Comparison of ENCODE assay signal across 22 mouse cellular contexts in genomic region chr17:14262217-14262616, GRCm38 (mm10). TPM values are rescaled to one million over a fixed set of nuclear protein-coding genes. Genes with fewer than 3 reads are reported as not detected.
DNase-seq lines count a peak whose midpoint lies in the region; ATAC-seq and TF ChIP-seq lines count a peak whose summit lies in the region.
"Had no signal": no experiment of that assay in that cellular context is flagged by ENCODE, and none has a peak within 500 bp of the region (broad histone marks: within the 10 kb centered on the region; RNA-seq: fewer than 3 reads in every experiment).

No protein-coding gene starts in this region.

- 0 out of 2 replicates have a peak, but pooled peaks have one; percentile 15 for ATAC-seq in limb, embryonic 13.5 days (ENCODE audit: low FRiP score, low read depth)
- ATAC-seq in stomach, embryonic 14.5 days (ENCODE audit: insufficient number of reproducible peaks, insufficient read depth, low FRiP score, low read depth): peak; percentile 38; the same call in 1 of the 2 replicates
- ATAC-seq in stomach, postnatal 0 days (ENCODE audit: low FRiP score, low TSS enrichment): no peak
- ATAC-seq: forebrain, embryonic 15.5 days had no signal

- H3K4me2 ChIP-seq in limb, embryonic 13.5 days (replicated peaks): no peak overlapping the region
- no peak overlapping the region for H3K4me2 ChIP-seq in stomach, embryonic 14.5 days (replicated peaks; ENCODE audit: low read depth, low read length)
- H3K4me2 ChIP-seq in stomach, postnatal 0 days (replicated peaks; ENCODE audit: low read depth): no peak overlapping the region
- H3K4me2 ChIP-seq: forebrain, embryonic 15.5 days; heart, embryonic 11.5 days; heart, embryonic 15.5 days; hindbrain, embryonic 13.5 days had no signal

- H3K9ac ChIP-seq in limb, embryonic 13.5 days: no peak overlapping the region
- no peak overlapping the region for H3K9ac ChIP-seq in stomach, embryonic 14.5 days (replicated peaks; ENCODE audit: low read depth, low read length)
- no peak overlapping the region for H3K9ac ChIP-seq in stomach, postnatal 0 days (ENCODE audit: low read length)
- H3K9ac ChIP-seq: forebrain, embryonic 15.5 days; heart, embryonic 15.5 days; hindbrain, embryonic 13.5 days had no signal

- TF ChIP-seq EP300 in stomach, postnatal 0 days (optimal IDR thresholded peaks at IDR 0.05): no peak

- H3K4me3 ChIP-seq in gastrocnemius, adult 2 months: no peak overlapping the region
- H3K4me3 ChIP-seq in limb, embryonic 13.5 days: no peak overlapping the region
- no peak overlapping the region for H3K4me3 ChIP-seq in limb, embryonic 10.5 days
- H3K4me3 ChIP-seq in stomach, embryonic 14.5 days (ENCODE audit: low read depth, low read length): no peak overlapping the region
- no peak overlapping the region for H3K4me3 ChIP-seq in stomach, postnatal 0 days (ENCODE audit: low read depth, low read length)
- H3K4me3 ChIP-seq: forebrain, embryonic 15.5 days; heart, adult 2 months; heart, embryonic 15.5 days; hindbrain, embryonic 13.5 days had no signal

- 0 out of 2 replicates have a peak, but pooled peaks cover 6% of the 10 kb centered on the region for H3K27me3 ChIP-seq in limb, embryonic 13.5 days
- H3K27me3 ChIP-seq in limb, embryonic 10.5 days (ENCODE audit: low read depth, poor library complexity, severe bottlenecking): 0 out of 2 replicates have a peak, but pooled peaks cover 3% of the 10 kb centered on the region
- no peaks in the 10 kb centered on the region for H3K27me3 ChIP-seq in stomach, embryonic 14.5 days (ENCODE audit: control insufficient read depth, insufficient read depth, low read length)
- no peaks in the 10 kb centered on the region for H3K27me3 ChIP-seq in stomach, postnatal 0 days (ENCODE audit: control insufficient read depth, insufficient read depth, low read length)
- H3K27me3 ChIP-seq: forebrain, embryonic 15.5 days; hindbrain, embryonic 13.5 days had no signal

- 68% methylated on average over 10 of the region's 10 CpGs for WGBS in limb, embryonic 13.5 days
- WGBS in limb, embryonic 10.5 days: 88% methylated on average over 10 of the region's 10 CpGs
- 34% methylated on average over 10 of the region's 10 CpGs for WGBS in stomach, embryonic 14.5 days
- 38% methylated on average over 10 of the region's 10 CpGs for WGBS in stomach, postnatal 0 days

- H3K4me1 ChIP-seq in limb, embryonic 13.5 days: peaks cover 20% of the 10 kb centered on the region; the same call in 1 of the 2 replicates
- H3K4me1 ChIP-seq in limb, embryonic 10.5 days: no peaks in the 10 kb centered on the region
- H3K4me1 ChIP-seq in stomach, embryonic 14.5 days (ENCODE audit: control insufficient read depth, insufficient read depth, low read length): peaks cover 14% of the 10 kb centered on the region
- peaks cover 3% of the 10 kb centered on the region for H3K4me1 ChIP-seq in stomach, postnatal 0 days (replicated peaks; ENCODE audit: control insufficient read depth, insufficient read depth)
- H3K4me1 ChIP-seq: forebrain, embryonic 15.5 days; hindbrain, embryonic 13.5 days had no signal

- peak overlapping the region; percentile 20; the same call in 1 of the 2 replicates for H3K27ac ChIP-seq in gastrocnemius, adult 2 months
- peak overlapping the region; percentile 22; the same call in 1 of the 2 replicates for H3K27ac ChIP-seq in limb, embryonic 13.5 days
- no peak overlapping the region for H3K27ac ChIP-seq in limb, embryonic 10.5 days
- peak overlapping the region; percentile 50; the same call in 1 of the 2 replicates for H3K27ac ChIP-seq in stomach, embryonic 14.5 days (ENCODE audit: low read length)
- H3K27ac ChIP-seq in stomach, postnatal 0 days (replicated peaks): no peak overlapping the region
- H3K27ac ChIP-seq: forebrain, embryonic 15.5 days; heart, adult 2 months; heart, embryonic 15.5 days; hindbrain, embryonic 13.5 days had no signal

- no peak for TF ChIP-seq CTCF in gastrocnemius, adult 2 months (IDR thresholded peaks at IDR 0.05)
- TF ChIP-seq CTCF in stomach, postnatal 0 days (IDR thresholded peaks at IDR 0.05; ENCODE audit: low read depth): no peak

- H3K9me3 ChIP-seq in limb, embryonic 13.5 days: no peaks in the 10 kb centered on the region
- no peaks in the 10 kb centered on the region for H3K9me3 ChIP-seq in limb, embryonic 10.5 days (replicated peaks)
- no peaks in the 10 kb centered on the region for H3K9me3 ChIP-seq in stomach, embryonic 14.5 days (ENCODE audit: control insufficient read depth, low read depth, low read length)
- no peaks in the 10 kb centered on the region for H3K9me3 ChIP-seq in stomach, postnatal 0 days (ENCODE audit: control insufficient read depth, low read length)
- H3K9me3 ChIP-seq: forebrain, embryonic 15.5 days; heart, embryonic 15.5 days; hindbrain, embryonic 13.5 days had no signal

- intact Hi-C loops in gastrocnemius, adult 2 months (cut with DNase I): no loop called here

- H3K36me3 ChIP-seq in limb, embryonic 13.5 days: no peaks in the 10 kb centered on the region
- no peaks in the 10 kb centered on the region for H3K36me3 ChIP-seq in limb, embryonic 10.5 days
- no peaks in the 10 kb centered on the region for H3K36me3 ChIP-seq in stomach, embryonic 14.5 days (ENCODE audit: control insufficient read depth, insufficient read depth, low read length)
- no peaks in the 10 kb centered on the region for H3K36me3 ChIP-seq in stomach, postnatal 0 days (ENCODE audit: control insufficient read depth, insufficient read depth, low read length)
- H3K36me3 ChIP-seq: forebrain, embryonic 15.5 days; heart, embryonic 15.5 days; hindbrain, embryonic 13.5 days had no signal

- no peak for DNase-seq in gastrocnemius, adult 2 months
- DNase-seq in gastrocnemius, adult 18-20 months (ENCODE audit: low spot score): no peak
- no peak for DNase-seq in limb, embryonic 10.5 days (ENCODE audit: low spot score)
- DNase-seq in stomach, postnatal 0 days (ENCODE audit: low spot score): no peak
- DNase-seq in right cerebral cortex, postnatal 10 days (ENCODE audit: low spot score in 2 of 2): no peak
- DNase-seq in layer of hippocampus, postnatal 10 days (ENCODE audit: low spot score in 2 of 2): no peak
- DNase-seq: adrenal gland, postnatal 10 days; cerebellum, adult 11 months; cerebellum, adult 8-10 months; cerebellum, postnatal 14 days; gastrocnemius, postnatal 14 days; heart, adult 2 months; heart, postnatal 14 days had no signal

RNA-seq across cellular contexts. Expression of gene Smoc2, which starts 17.1 kb away (rescaled TPM):
- total RNA-seq in gastrocnemius, adult 2 months (2021): 10 to 100 TPM; 40.6 to 65.5 TPM
- total RNA-seq in gastrocnemius, adult 18-20 months (2021): 10 to 100 TPM; 71.5 to 71.9 TPM
- polyA plus RNA-seq in limb, embryonic 13.5 days (2015; fragmentation: Nextera tagmentation; extraction: Ambion mirVana): 153 and 169 TPM in 2 replicates
- polyA plus RNA-seq in limb, embryonic 10.5 days (2016; fragmentation: Nextera tagmentation; extraction: Ambion mirVana): 7.4 and 21.8 TPM in 2 replicates
- polyA plus RNA-seq in stomach, embryonic 14.5 days (2014; fragmentation: Nextera tagmentation; extraction: Ambion mirVana): 138 and 146 TPM in 2 replicates
- 58.6 and 59.2 TPM in 2 replicates for polyA plus RNA-seq in stomach, postnatal 0 days (2015; fragmentation: Nextera tagmentation; extraction: Ambion mirVana)
- total RNA-seq in layer of hippocampus, postnatal 10 days (2021): 10 to 100 TPM in 1 of 2 experiments, 1 to 10 TPM in 1; 9.4 to 10.1 TPM
- total RNA-seq: common myeloid progenitor, adult 5-6 weeks; hematopoietic stem cell, adult 5-6 weeks; MEL had no signal

RNA-seq across cellular contexts. Expression of gene Dact2, which starts 58.1 kb away (rescaled TPM):
- total RNA-seq in gastrocnemius, adult 2 months (2021): 1 to 10 TPM; 2.3 to 2.7 TPM
- 1 to 10 TPM; 1.5 to 3.5 TPM for total RNA-seq in gastrocnemius, adult 18-20 months (2021)
- 0.70 and 1.0 TPM in 2 replicates for polyA plus RNA-seq in limb, embryonic 13.5 days (2015; fragmentation: Nextera tagmentation; extraction: Ambion mirVana)
- polyA plus RNA-seq in limb, embryonic 10.5 days (2016; fragmentation: Nextera tagmentation; extraction: Ambion mirVana): 0.50 and 1.0 TPM in 2 replicates
- 8.5 and 8.8 TPM in 2 replicates for polyA plus RNA-seq in stomach, embryonic 14.5 days (2014; fragmentation: Nextera tagmentation; extraction: Ambion mirVana)
- polyA plus RNA-seq in stomach, postnatal 0 days (2015; fragmentation: Nextera tagmentation; extraction: Ambion mirVana): 1.6 and 1.8 TPM in 2 replicates
- 10 to 100 TPM; 18.5 to 18.9 TPM for total RNA-seq in layer of hippocampus, postnatal 10 days (2021)
- total RNA-seq: common myeloid progenitor, adult 5-6 weeks; hematopoietic stem cell, adult 5-6 weeks; MEL had no signal

Comparison
In these comparisons a context has a peak if more than half of its experiments do, and no peak if none do; other contexts are left out.
1. H3K27ac ChIP-seq: peak in gastrocnemius, adult 2 months (single experiment), limb, embryonic 13.5 days (single experiment) and stomach, embryonic 14.5 days (single experiment); none in limb, embryonic 10.5 days (single experiment) and stomach, postnatal 0 days (single experiment).